Mouse (Mus musculus): ENCODE measurements around the gene L3mbtl4.

DNA sequence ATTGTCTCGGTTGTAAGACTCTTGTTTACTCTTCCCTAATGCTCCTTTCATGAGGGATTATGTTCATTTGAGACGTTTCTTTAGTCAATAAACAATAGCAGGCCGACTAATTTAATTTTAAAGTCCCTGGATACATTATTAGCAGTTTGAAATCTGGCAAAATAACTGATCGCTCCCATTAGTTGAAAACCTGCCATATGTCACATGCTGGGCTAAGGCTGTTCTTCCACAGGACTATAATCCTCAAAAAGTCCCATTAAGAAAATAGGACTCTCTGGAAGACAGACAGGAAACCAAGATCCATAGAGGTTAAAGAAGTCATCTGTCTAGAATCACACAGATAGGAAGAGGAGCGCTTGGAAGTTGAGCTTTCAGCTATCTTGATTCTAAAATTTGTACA lies 114.9 kb downstream of the L3mbtl4 start:
- TF ChIP-seq CTCF (IDR thresholded peaks at IDR 0.05; ENCODE audit: low read depth) (no peak), EP300 (IDR thresholded peaks at IDR 0.05; ENCODE audit: low read depth) (no peak)

All from liver, embryonic 14.5 days (tissue).